Mouse (Mus musculus): ENCODE results near the gene Gm20696. TPM values are rescaled to one million over a fixed set of nuclear protein-coding genes. Genes with fewer than 3 reads are reported as not detected.

The Gm20696 gene
- polyA plus RNA-seq, 1 experiment = 3.0 TPM

DNA sequence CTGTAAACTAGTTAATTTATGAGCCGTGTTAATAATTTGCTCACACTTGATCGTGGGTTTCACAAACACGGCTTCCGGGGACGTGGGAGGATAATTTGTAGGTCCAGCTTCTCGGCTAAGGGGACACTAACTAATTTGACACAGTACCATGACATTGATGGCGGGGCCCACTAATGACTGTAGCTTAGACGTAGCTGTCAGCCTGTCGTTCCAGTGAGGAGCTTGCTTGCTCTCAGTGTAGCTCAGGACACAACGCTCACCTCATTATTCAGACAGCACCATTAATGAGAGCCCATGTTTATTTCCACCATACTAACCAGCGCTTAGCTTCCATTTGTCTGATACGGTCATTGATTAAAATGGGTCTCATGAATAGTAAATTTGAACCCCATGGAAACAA, 356.1 kb downstream of the Gm20696 start:
- no peak for TF ChIP-seq CTCF (IDR thresholded peaks at IDR 0.05; ENCODE audit: low read depth, low read length)
- no peak for TF ChIP-seq POLR2A (IDR thresholded peaks at IDR 0.05; ENCODE audit: borderline replicate concordance, low read depth, low read length)
- H3K27ac ChIP-seq (ENCODE audit: insufficient read depth, low read depth, low read length) = no peak overlapping the region

GRCm38 (mm10) chr6:99310171-99310500, 356.5 kb downstream of the Gm20696 start:
- H3K4me1 ChIP-seq (ENCODE audit: control insufficient read depth, insufficient read depth, low read length) = peaks cover 2% of the 10 kb centered on the region; the same call in 1 of the 2 replicates

More for the DNA sequence above, 356.1 kb downstream of the Gm20696 start:
- Histone ChIP-seq H3K4me1 (ENCODE audit: control insufficient read depth, insufficient read depth, low read length) (peaks cover 2% of the 10 kb centered on the region; the same call in 1 of the 2 replicates), H3K4me3 (ENCODE audit: insufficient read depth, low read length) (no peak overlapping the region)

DNA sequence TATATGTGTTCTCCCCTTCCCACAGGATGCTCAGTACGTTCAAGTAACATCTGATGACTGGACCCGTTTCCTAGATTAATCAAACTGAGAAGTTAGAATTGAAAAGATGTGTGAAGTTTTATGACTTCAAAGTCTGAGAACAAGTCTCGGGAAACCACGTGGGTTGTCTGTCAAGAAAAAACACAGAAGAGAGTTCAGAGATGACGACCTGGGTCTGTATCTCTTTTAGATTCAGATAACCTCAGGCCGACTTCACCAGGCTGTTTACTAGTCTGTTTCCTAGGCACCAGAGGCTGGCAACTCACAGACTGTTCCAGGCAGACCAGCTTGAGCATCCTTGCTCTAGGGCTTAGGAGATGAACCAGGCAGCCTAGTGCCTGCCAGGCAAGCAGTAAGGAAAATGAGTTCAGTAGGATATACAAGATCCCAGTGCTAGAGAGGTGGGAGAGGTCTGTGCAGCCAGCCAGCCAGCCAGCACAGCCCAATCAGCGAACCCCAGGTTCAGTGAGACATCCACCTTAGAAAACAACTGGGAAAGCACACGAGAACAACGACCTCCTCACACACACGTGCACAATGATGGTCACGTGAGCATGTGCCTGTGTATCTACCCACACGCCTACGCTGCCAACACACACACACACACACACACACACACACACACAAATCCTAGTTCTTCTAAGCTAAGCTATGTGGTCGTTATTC, 357.0 kb downstream of the Gm20696 start:
- TF ChIP-seq CTCF (IDR thresholded peaks at IDR 0.05; ENCODE audit: low read depth, low read length) = no peak
- no peak for TF ChIP-seq POLR2A (IDR thresholded peaks at IDR 0.05; ENCODE audit: borderline replicate concordance, low read depth, low read length)
- Histone ChIP-seq H3K4me3 (ENCODE audit: insufficient read depth, low read length) (no peak overlapping the region), H3K27ac (ENCODE audit: insufficient read depth, low read depth, low read length) (no peak overlapping the region), H3K4me1 (ENCODE audit: control insufficient read depth, insufficient read depth, low read length) (peaks cover 2% of the 10 kb centered on the region; the same call in 1 of the 2 replicates)

More at GRCm38 (mm10) chr6:99310171-99310500, 356.5 kb downstream of the Gm20696 start:
- TF ChIP-seq POLR2A (IDR thresholded peaks at IDR 0.05; ENCODE audit: borderline replicate concordance, low read depth, low read length) (no peak), CTCF (IDR thresholded peaks at IDR 0.05; ENCODE audit: low read depth, low read length) (no peak)
- Histone ChIP-seq H3K4me3 (ENCODE audit: insufficient read depth, low read length) (no peak overlapping the region), H3K27ac (ENCODE audit: insufficient read depth, low read depth, low read length) (no peak overlapping the region)

DNA sequence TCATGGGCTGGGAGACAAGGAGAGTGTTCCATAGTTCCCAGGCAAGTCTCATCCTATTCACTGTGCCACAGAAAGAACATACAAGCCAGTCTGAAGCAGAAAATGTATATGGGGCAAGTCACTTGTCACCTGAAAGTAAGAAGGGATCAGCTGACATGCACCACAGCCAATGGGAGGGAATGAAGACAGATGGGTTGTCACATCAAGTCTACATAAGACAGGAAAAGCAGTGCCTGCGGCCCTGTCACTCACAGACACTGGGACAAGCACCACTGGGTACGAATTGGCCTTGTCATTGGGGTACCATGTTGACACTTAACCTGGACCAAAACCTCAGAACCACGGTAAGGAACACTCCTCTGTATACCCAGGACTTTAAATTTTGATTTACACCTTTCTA, 360.8 kb downstream of the Gm20696 start:
- no peak for TF ChIP-seq CTCF (IDR thresholded peaks at IDR 0.05; ENCODE audit: low read depth, low read length)
- no peak for TF ChIP-seq POLR2A (IDR thresholded peaks at IDR 0.05; ENCODE audit: borderline replicate concordance, low read depth, low read length)
- peaks cover 3% of the 10 kb centered on the region; the same call in 1 of the 2 replicates for H3K4me1 ChIP-seq (ENCODE audit: control insufficient read depth, insufficient read depth, low read length)
- H3K27ac ChIP-seq (ENCODE audit: insufficient read depth, low read depth, low read length) = no peak overlapping the region
- no peak overlapping the region for H3K4me3 ChIP-seq (ENCODE audit: insufficient read depth, low read length)

DNA sequence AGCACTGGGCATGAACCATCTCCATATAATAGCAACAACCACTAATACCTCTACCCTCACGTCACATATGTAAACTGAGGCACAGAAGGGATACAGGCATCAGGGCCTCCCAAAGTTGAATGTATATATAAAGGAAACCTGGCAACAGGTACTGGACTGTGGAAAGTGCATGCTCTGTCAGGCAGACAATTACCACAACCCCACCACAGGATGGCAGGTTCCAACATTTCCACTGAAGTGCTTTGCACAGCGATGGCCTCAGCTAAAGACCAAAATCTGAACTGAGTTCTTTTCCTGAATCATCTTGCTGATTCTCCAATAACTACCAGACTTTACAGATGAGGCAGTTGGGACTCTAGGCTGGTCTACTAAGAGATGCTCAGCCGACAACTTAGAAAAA, 361.4 kb downstream of the Gm20696 start:
- H3K27ac ChIP-seq (ENCODE audit: insufficient read depth, low read depth, low read length) = no peak overlapping the region
- no peak overlapping the region for H3K4me3 ChIP-seq (ENCODE audit: insufficient read depth, low read length)
- TF ChIP-seq CTCF (IDR thresholded peaks at IDR 0.05; ENCODE audit: low read depth, low read length) (no peak), POLR2A (IDR thresholded peaks at IDR 0.05; ENCODE audit: borderline replicate concordance, low read depth, low read length) (no peak)
- peaks cover 6% of the 10 kb centered on the region for H3K4me1 ChIP-seq (ENCODE audit: control insufficient read depth, insufficient read depth, low read length)

DNA sequence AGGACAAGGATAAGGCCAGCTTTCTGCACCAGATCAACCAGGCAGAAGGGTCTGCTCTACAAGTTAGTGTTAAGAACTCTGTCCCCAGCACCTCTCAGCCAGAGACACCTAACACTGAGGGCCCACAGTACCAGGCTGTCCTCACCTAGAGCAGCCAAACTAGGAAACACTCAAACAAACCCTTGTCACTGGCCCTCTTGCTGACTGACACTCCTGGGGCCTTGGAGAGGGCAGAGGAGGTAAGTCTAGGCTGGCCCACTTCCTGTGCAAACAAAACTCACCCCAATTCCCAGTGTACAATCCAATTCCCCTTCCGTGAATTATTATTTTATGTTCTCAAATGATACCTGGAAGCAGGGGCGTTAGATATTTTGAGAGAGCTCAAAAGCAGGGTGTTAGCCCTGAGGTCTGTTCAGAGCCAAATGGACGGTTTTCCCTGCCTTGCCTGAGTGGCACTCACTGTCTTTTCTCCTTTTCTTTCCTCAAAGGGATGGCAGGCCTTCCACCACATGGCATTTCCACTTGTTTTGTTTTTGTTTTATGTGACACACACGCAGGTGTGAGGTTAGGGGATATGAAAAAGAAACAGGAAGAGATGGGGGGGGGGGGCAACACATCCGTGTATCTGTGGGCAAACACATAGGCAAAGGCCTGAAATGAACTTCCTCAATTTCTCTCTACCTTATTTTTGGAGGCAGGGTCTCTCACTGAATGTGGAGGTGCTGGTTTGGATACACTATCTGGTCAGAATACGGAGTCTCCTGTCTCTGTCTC, 363.7 kb downstream of the Gm20696 start:
- H3K27ac ChIP-seq (ENCODE audit: insufficient read depth, low read depth, low read length) = no peak overlapping the region
- H3K4me3 ChIP-seq (ENCODE audit: insufficient read depth, low read length) = no peak overlapping the region
- no peak for TF ChIP-seq POLR2A (IDR thresholded peaks at IDR 0.05; ENCODE audit: borderline replicate concordance, low read depth, low read length)
- no peak for TF ChIP-seq CTCF (IDR thresholded peaks at IDR 0.05; ENCODE audit: low read depth, low read length)
- H3K4me1 ChIP-seq (ENCODE audit: control insufficient read depth, insufficient read depth, low read length) = peaks cover 6% of the 10 kb centered on the region

- Histone ChIP-seq H3K4me1 (ENCODE audit: control insufficient read depth, insufficient read depth, low read length) (peaks cover 6% of the 10 kb centered on the region), H3K27ac (ENCODE audit: insufficient read depth, low read depth, low read length) (no peak overlapping the region), H3K4me3 (ENCODE audit: insufficient read depth, low read length) (no peak overlapping the region)
- TF ChIP-seq POLR2A (IDR thresholded peaks at IDR 0.05; ENCODE audit: borderline replicate concordance, low read depth, low read length) (no peak), CTCF (IDR thresholded peaks at IDR 0.05; ENCODE audit: low read depth, low read length) (no peak)
Measured at GRCm38 (mm10) chr6:99301923-99302322, 364.7 kb downstream of the Gm20696 start.

DNA sequence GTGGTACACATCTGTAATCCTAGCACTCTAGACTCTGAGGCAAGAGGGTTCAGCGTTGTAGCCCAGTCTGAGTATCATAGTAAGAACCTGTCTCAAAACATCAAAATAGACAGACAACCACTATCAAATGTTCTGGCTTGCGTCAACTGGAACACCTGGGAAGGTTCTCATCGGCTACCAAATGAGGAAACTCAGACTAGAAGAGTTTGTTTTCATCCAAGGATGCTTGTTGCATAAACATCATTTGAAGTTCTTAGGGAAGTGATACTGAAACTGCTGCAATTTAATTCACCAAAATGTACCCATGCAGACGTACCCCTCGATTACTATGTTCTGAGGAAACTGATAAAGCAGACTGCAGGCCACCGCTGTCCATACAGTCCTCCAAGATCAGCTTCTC, 366.4 kb downstream of the Gm20696 start:
- TF ChIP-seq POLR2A (IDR thresholded peaks at IDR 0.05; ENCODE audit: borderline replicate concordance, low read depth, low read length) = no peak
- no peak for TF ChIP-seq CTCF (IDR thresholded peaks at IDR 0.05; ENCODE audit: low read depth, low read length)
- Histone ChIP-seq H3K4me1 (ENCODE audit: control insufficient read depth, insufficient read depth, low read length) (peaks cover 12% of the 10 kb centered on the region), H3K4me3 (ENCODE audit: insufficient read depth, low read length) (no peak overlapping the region), H3K27ac (ENCODE audit: insufficient read depth, low read depth, low read length) (no peak overlapping the region)

DNA sequence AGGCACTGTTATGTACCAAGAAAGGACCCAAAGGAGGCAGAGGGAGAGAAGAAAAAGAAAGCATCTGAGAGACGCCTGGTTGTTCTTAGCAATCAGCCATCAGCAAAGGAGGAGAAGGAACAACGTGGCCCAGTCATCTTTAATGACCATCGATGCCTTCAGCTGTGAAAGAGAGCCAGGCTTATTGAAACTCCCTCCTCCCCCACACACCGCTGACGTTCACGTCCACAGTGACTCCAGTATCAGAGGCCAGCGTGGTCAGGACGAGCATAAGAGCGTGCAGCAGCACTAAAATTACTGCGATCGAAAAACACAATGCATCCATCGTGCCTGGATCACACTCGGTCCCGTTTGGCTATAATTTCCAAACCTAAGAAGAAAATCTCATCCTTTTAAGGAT, 367.4 kb downstream of the Gm20696 start:
- TF ChIP-seq CTCF (IDR thresholded peaks at IDR 0.05; ENCODE audit: low read depth, low read length) (no peak), POLR2A (IDR thresholded peaks at IDR 0.05; ENCODE audit: borderline replicate concordance, low read depth, low read length) (no peak)

DNA sequence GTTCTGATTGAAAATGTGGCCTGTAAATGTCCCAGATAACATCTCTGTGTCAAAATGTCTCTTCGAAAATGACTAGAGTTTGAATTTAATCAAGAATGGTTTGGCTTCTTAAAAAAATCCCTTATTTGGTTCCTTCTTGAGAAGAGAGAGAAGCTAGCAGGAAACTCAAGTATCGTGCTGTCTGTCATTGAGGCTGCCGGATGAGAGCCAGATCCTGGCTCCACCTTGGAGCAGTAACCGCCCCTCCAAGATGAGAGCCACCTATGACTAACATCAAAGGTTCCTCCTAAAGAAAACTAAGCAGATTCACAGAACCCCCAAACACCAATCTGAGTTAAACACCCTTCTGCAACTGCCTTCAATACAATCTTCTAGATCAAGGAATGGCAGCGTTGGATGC, 369.1 kb downstream of the Gm20696 start:
- no peak overlapping the region for H3K4me3 ChIP-seq (ENCODE audit: insufficient read depth, low read length)

More for the DNA sequence above, 367.4 kb downstream of the Gm20696 start:
- peaks cover 12% of the 10 kb centered on the region for H3K4me1 ChIP-seq (ENCODE audit: control insufficient read depth, insufficient read depth, low read length)
- H3K27ac ChIP-seq (ENCODE audit: insufficient read depth, low read depth, low read length) = no peak overlapping the region
- H3K4me3 ChIP-seq (ENCODE audit: insufficient read depth, low read length) = no peak overlapping the region

More for the DNA sequence above, 369.1 kb downstream of the Gm20696 start:
- H3K4me1 ChIP-seq (ENCODE audit: control insufficient read depth, insufficient read depth, low read length) = peaks cover 9% of the 10 kb centered on the region
- H3K27ac ChIP-seq (ENCODE audit: insufficient read depth, low read depth, low read length) = no peak overlapping the region
- no peak for TF ChIP-seq CTCF (IDR thresholded peaks at IDR 0.05; ENCODE audit: low read depth, low read length)
- no peak for TF ChIP-seq POLR2A (IDR thresholded peaks at IDR 0.05; ENCODE audit: borderline replicate concordance, low read depth, low read length)

Measured in bone marrow macrophage, adult 2 months (primary cell).